Mouse (Mus musculus) limb, embryonic 10.5 days (tissue): ENCODE data around the gene Vps45. TPM values are rescaled to one million over a fixed set of nuclear protein-coding genes. Genes with fewer than 3 reads are reported as not detected.

Experiments used
- DNase-seq: peaks from one replicate; pipeline ENCODE4 v3.0.0-alpha.2; 2017; ENCODE audit warnings: low spot score
- H3K27ac ChIP-seq: fragments of 300-500 bp; sonication (generic); 2 replicates; pipeline ENCODE4 v1.5.1; 2016; ENCODE audit warnings: mild to moderate bottlenecking
- H3K27me3 ChIP-seq: fragments of 300-500 bp; sonication (generic); 2 replicates; pipeline ENCODE4 v1.6.1; 2016; ENCODE audit warnings: low read depth, mild to moderate bottlenecking; ENCODE audit not compliant: poor library complexity, severe bottlenecking
- H3K36me3 ChIP-seq: fragments of 300-500 bp; sonication (generic); 2 replicates; pipeline ENCODE4 v1.6.1; 2016; ENCODE audit warnings: mild to moderate bottlenecking, moderate library complexity
- H3K4me1 ChIP-seq: fragments of 300-500 bp; sonication (generic); 2 replicates; pipeline ENCODE4 v1.6.1; 2016
- H3K4me3 ChIP-seq: fragments of 300-500 bp; sonication (generic); 2 replicates; pipeline ENCODE4 v1.5.1; 2016; ENCODE audit warnings: mild to moderate bottlenecking, moderate library complexity
- H3K9me3 ChIP-seq: fragments of 300-500 bp; sonication (generic); replicated peaks from 2 replicates; pipeline ENCODE4 v1.6.1; 2016; ENCODE audit warnings: mild to moderate bottlenecking
- WGBS: fragments of 180-500 bp; shearing (Covaris S2); methylation state at CpG from one replicate; pipeline ENCODE4 v1.1.7; 2016; 5-methylcytosine and 5-hydroxymethylcytosine counted together
- polyA plus RNA-seq: library from polyadenylated mRNA; unstranded; fragments of >200 nt; fragmentation: Nextera tagmentation; extraction: Ambion mirVana; gene quantifications from 2 replicates; pipeline ENCODE4 v1.2.1, GENCODE M21; 2016

Gene Vps45
- polyA plus RNA-seq, 1 experiment from 2014 or later = 23.6 TPM

- WGBS = 94% methylated on average over 6 of the region's 6 CpGs
These were observed 10.8 kb upstream of the Vps45 start for GRCm38 (mm10) chr3:96069046-96069445.

GRCm38 (mm10) chr3:96066741-96067140, 8.5 kb upstream of the Vps45 start:
- DNase-seq = no peak
- Histone ChIP-seq H3K4me1 (no peaks in the 10 kb centered on the region), H3K27me3 (no peaks in the 10 kb centered on the region), H3K36me3 (no peaks in the 10 kb centered on the region), H3K9me3 (no peaks in the 10 kb centered on the region), H3K27ac (no peak overlapping the region), H3K4me3 (no peak overlapping the region)
- WGBS = 75% methylated on average over 5 of the region's 5 CpGs

More at GRCm38 (mm10) chr3:96069046-96069445, 10.8 kb upstream of the Vps45 start:
- Histone ChIP-seq H3K27me3 (no peaks in the 10 kb centered on the region), H3K27ac (no peak overlapping the region), H3K9me3 (no peaks in the 10 kb centered on the region), H3K4me3 (no peak overlapping the region), H3K4me1 (no peaks in the 10 kb centered on the region), H3K36me3 (no peaks in the 10 kb centered on the region)
- DNase-seq = no peak

- peak; percentile 42 for DNase-seq
- WGBS = 56% methylated on average over 20 of the region's 20 CpGs
- H3K4me3 ChIP-seq = no peak overlapping the region
These were observed 7.6 kb upstream of the Vps45 start for GRCm38 (mm10) chr3:96065754-96066375.

GRCm38 (mm10) chr3:96065147-96065546, 6.9 kb upstream of the Vps45 start:
- Histone ChIP-seq H3K36me3 (no peaks in the 10 kb centered on the region), H3K4me1 (no peaks in the 10 kb centered on the region), H3K27me3 (no peaks in the 10 kb centered on the region), H3K4me3 (no peak overlapping the region), H3K27ac (no peak overlapping the region), H3K9me3 (no peaks in the 10 kb centered on the region)
- WGBS = 33% methylated on average over 4 of the region's 4 CpGs
- no peak for DNase-seq

More at GRCm38 (mm10) chr3:96065754-96066375, 7.6 kb upstream of the Vps45 start:
- no peaks in the 10 kb centered on the region for H3K4me1 ChIP-seq
- H3K27ac ChIP-seq = no peak overlapping the region
- no peaks in the 10 kb centered on the region for H3K9me3 ChIP-seq
- H3K36me3 ChIP-seq = no peaks in the 10 kb centered on the region
- no peaks in the 10 kb centered on the region for H3K27me3 ChIP-seq

- Histone ChIP-seq H3K27me3 (no peaks in the 10 kb centered on the region), H3K27ac (no peak overlapping the region), H3K4me1 (no peaks in the 10 kb centered on the region), H3K9me3 (no peaks in the 10 kb centered on the region), H3K36me3 (no peaks in the 10 kb centered on the region), H3K4me3 (no peak overlapping the region)
- DNase-seq = no peak
- 90% methylated on average over 3 of the region's 3 CpGs for WGBS
These were observed 6.0 kb upstream of the Vps45 start for GRCm38 (mm10) chr3:96064217-96064616.

GRCm38 (mm10) chr3:96063299-96063698, 5.0 kb upstream of the Vps45 start:
- DNase-seq = no peak

GRCm38 (mm10) chr3:96060146-96060545, 1.9 kb upstream of the Vps45 start:
- H3K4me3 ChIP-seq = no peak overlapping the region
- no peaks in the 10 kb centered on the region for H3K36me3 ChIP-seq
- no peaks in the 10 kb centered on the region for H3K27me3 ChIP-seq
- H3K27ac ChIP-seq = no peak overlapping the region
- H3K4me1 ChIP-seq = peaks cover 16% of the 10 kb centered on the region
- H3K9me3 ChIP-seq = no peaks in the 10 kb centered on the region
- DNase-seq = no peak
- WGBS = 83% methylated on average over 1 of the region's 1 CpGs

More at GRCm38 (mm10) chr3:96063299-96063698, 5.0 kb upstream of the Vps45 start:
- H3K36me3 ChIP-seq = no peaks in the 10 kb centered on the region
- WGBS = 81% methylated on average over 2 of the region's 2 CpGs
- peaks cover 3% of the 10 kb centered on the region; the same call in 1 of the 2 replicates for H3K4me1 ChIP-seq
- no peaks in the 10 kb centered on the region for H3K9me3 ChIP-seq
- H3K27me3 ChIP-seq = no peaks in the 10 kb centered on the region
- no peak overlapping the region for H3K27ac ChIP-seq
- no peak overlapping the region for H3K4me3 ChIP-seq

- H3K27me3 ChIP-seq = no peaks in the 10 kb centered on the region
- peak overlapping the region; percentile 61 for H3K4me3 ChIP-seq
- H3K9me3 ChIP-seq = no peaks in the 10 kb centered on the region
- WGBS = under 1% methylated on average over 26 of the region's 26 CpGs
- peaks cover 16% of the 10 kb centered on the region for H3K4me1 ChIP-seq
- H3K36me3 ChIP-seq = 0 out of 2 replicates have a peak, but pooled peaks cover 4% of the 10 kb centered on the region
- peak; percentile 95 for DNase-seq
- peak overlapping the region; percentile 87 for H3K27ac ChIP-seq
These were observed 490 bp downstream of the Vps45 start for GRCm38 (mm10) chr3:96057747-96058204.

- H3K27me3 ChIP-seq = no peaks in the 10 kb centered on the region
These were observed 2.2 kb downstream of the Vps45 start for GRCm38 (mm10) chr3:96056031-96056430.

GRCm38 (mm10) chr3:96055294-96055693, 3.0 kb downstream of the Vps45 start:
- Histone ChIP-seq H3K4me1 (peaks cover 16% of the 10 kb centered on the region), H3K9me3 (no peaks in the 10 kb centered on the region), H3K4me3 (no peak overlapping the region), H3K27ac (no peak overlapping the region), H3K27me3 (no peaks in the 10 kb centered on the region), H3K36me3 (0 out of 2 replicates have a peak, but pooled peaks cover 6% of the 10 kb centered on the region)
- 90% methylated on average over 6 of the region's 6 CpGs for WGBS
- no peak for DNase-seq

More at GRCm38 (mm10) chr3:96056031-96056430, 2.2 kb downstream of the Vps45 start:
- 0 out of 2 replicates have a peak, but pooled peaks cover 6% of the 10 kb centered on the region for H3K36me3 ChIP-seq
- DNase-seq = no peak
- no peaks in the 10 kb centered on the region for H3K9me3 ChIP-seq
- 86% methylated on average over 4 of the region's 4 CpGs for WGBS
- H3K4me1 ChIP-seq = peaks cover 16% of the 10 kb centered on the region
- no peak overlapping the region for H3K27ac ChIP-seq
- no peak overlapping the region for H3K4me3 ChIP-seq

- no peak for DNase-seq
- no peaks in the 10 kb centered on the region for H3K9me3 ChIP-seq
- H3K4me1 ChIP-seq = peaks cover 6% of the 10 kb centered on the region; the same call in 1 of the 2 replicates
- 45% methylated on average over 2 of the region's 2 CpGs for whole genome bisulfite sequencing
- 0 out of 2 replicates have a peak, but pooled peaks cover 6% of the 10 kb centered on the region for H3K36me3 ChIP-seq
- H3K27ac ChIP-seq = no peak overlapping the region
- no peaks in the 10 kb centered on the region for H3K27me3 ChIP-seq
- no peak overlapping the region for H3K4me3 ChIP-seq
These were observed 6.4 kb downstream of the Vps45 start for GRCm38 (mm10) chr3:96051839-96052238.

GRCm38 (mm10) chr3:96051186-96051585, 7.1 kb downstream of the Vps45 start:
- H3K9me3 ChIP-seq = no peaks in the 10 kb centered on the region

GRCm38 (mm10) chr3:96050779-96051178, 7.5 kb downstream of the Vps45 start:
- DNase-seq = no peak

More at GRCm38 (mm10) chr3:96051186-96051585, 7.1 kb downstream of the Vps45 start:
- DNase-seq = no peak
- H3K27ac ChIP-seq = no peak overlapping the region
- H3K27me3 ChIP-seq = no peaks in the 10 kb centered on the region
- no peaks in the 10 kb centered on the region for H3K4me1 ChIP-seq
- H3K4me3 ChIP-seq = no peak overlapping the region
- H3K36me3 ChIP-seq = peaks cover 9% of the 10 kb centered on the region
- WGBS = 87% methylated on average over 4 of the region's 4 CpGs

More at GRCm38 (mm10) chr3:96050779-96051178, 7.5 kb downstream of the Vps45 start:
- WGBS = 82% methylated on average over 7 of the region's 7 CpGs
- Histone ChIP-seq H3K4me1 (no peaks in the 10 kb centered on the region), H3K27me3 (no peaks in the 10 kb centered on the region), H3K4me3 (no peak overlapping the region), H3K27ac (no peak overlapping the region), H3K9me3 (no peaks in the 10 kb centered on the region), H3K36me3 (peaks cover 13% of the 10 kb centered on the region)
